Mouse (Mus musculus): ENCODE measurements at regions not wholly inside any gene's neighbourhood (a gene's known extent, or its start where the extent isn't known, plus 50 kb on each side); places are given as distances from the start of the nearest gene placed in this dataset.

- Histone ChIP-seq H3ac (ENCODE audit: control insufficient read depth, insufficient read length) (peak overlapping the region; percentile 90), H3K79me2 (ENCODE audit: control insufficient read depth, insufficient read depth) (peaks cover 50% of the 10 kb centered on the region), H3K36me3 (ENCODE audit: control insufficient read depth, insufficient read depth) (no peaks in the 10 kb centered on the region), H3K27me3 (ENCODE audit: control insufficient read depth, insufficient read depth, insufficient read length) (no peaks in the 10 kb centered on the region), H3K4me2 (ENCODE audit: low read depth) (peak overlapping the region; percentile 89), H3K4me3 (peak overlapping the region; percentile 58)
- TF ChIP-seq MYOD1 (IDR thresholded peaks at IDR 0.05; ENCODE audit: control insufficient read depth in 1 of 3, insufficient read length in 2 of 3, low read depth in 2 of 3) (peak in 2 of 3 experiments; percentile 1 to 33), POLR2AphosphoS2 (IDR thresholded peaks at IDR 0.05; ENCODE audit: insufficient read length, low read depth) (no peak), TCF3 (IDR thresholded peaks at IDR 0.05; ENCODE audit: insufficient read length, low read depth) (no peak), MYOG (IDR thresholded peaks at IDR 0.05; ENCODE audit: control insufficient read depth in 1 of 3, insufficient read depth in 1 of 3, insufficient read length in 2 of 3, low read depth in 2 of 3) (peak in 1 of 3 experiments; percentile 2), REST (IDR thresholded peaks at IDR 0.05; ENCODE audit: insufficient read depth, insufficient read length) (no peak), USF1 (IDR thresholded peaks at IDR 0.05; ENCODE audit: low read depth) (no peak), E2F4 (IDR thresholded peaks at IDR 0.05; ENCODE audit: insufficient read depth) (no peak)
These were observed 1861.7 kb upstream of the Lrrc6 start for GRCm38 (mm10) chr15:68362081-68363057.

GRCm38 (mm10) chr15:68360956-68361908 is 1860.5 kb upstream of the Lrrc6 start:
- H3K27me3 ChIP-seq (ENCODE audit: control insufficient read depth, insufficient read depth, insufficient read length): no peaks in the 10 kb centered on the region
- H3K79me2 ChIP-seq (ENCODE audit: control insufficient read depth, insufficient read depth): peaks cover 61% of the 10 kb centered on the region
- no peaks in the 10 kb centered on the region for H3K36me3 ChIP-seq (ENCODE audit: control insufficient read depth, insufficient read depth)
- H3ac ChIP-seq (ENCODE audit: control insufficient read depth, insufficient read length): peak overlapping the region; percentile 90
- H3K4me2 ChIP-seq (ENCODE audit: low read depth): peak overlapping the region; percentile 89
- no peak for TF ChIP-seq MYOG (IDR thresholded peaks at IDR 0.05; ENCODE audit: control insufficient read depth in 1 of 3, insufficient read depth in 1 of 3, insufficient read length in 2 of 3, low read depth in 2 of 3)
- peak overlapping the region; percentile 58 for H3K4me3 ChIP-seq

GRCm38 (mm10) chr15:68359496-68359895 is 1858.8 kb upstream of the Lrrc6 start:
- TF ChIP-seq TCF3 (IDR thresholded peaks at IDR 0.05; ENCODE audit: insufficient read length, low read depth) (no peak), E2F4 (IDR thresholded peaks at IDR 0.05; ENCODE audit: insufficient read depth) (no peak), MYOG (IDR thresholded peaks at IDR 0.05; ENCODE audit: control insufficient read depth in 1 of 3, insufficient read depth in 1 of 3, insufficient read length in 2 of 3, low read depth in 2 of 3) (no peak), MAX (IDR thresholded peaks at IDR 0.05; ENCODE audit: low read depth) (no peak), MYOD1 (IDR thresholded peaks at IDR 0.05; ENCODE audit: control insufficient read depth in 1 of 3, insufficient read length in 2 of 3, low read depth in 2 of 3) (no peak), SRF (IDR thresholded peaks at IDR 0.05; ENCODE audit: control insufficient read depth, insufficient read length, low read depth) (no peak), USF1 (IDR thresholded peaks at IDR 0.05; ENCODE audit: low read depth) (no peak), POLR2A (IDR thresholded peaks at IDR 0.05; ENCODE audit: insufficient read length, low read depth) (no peak), TCF12 (IDR thresholded peaks at IDR 0.05; ENCODE audit: insufficient read depth, poor library complexity, severe bottlenecking) (no peak), CEBPB (IDR thresholded peaks at IDR 0.05; ENCODE audit: insufficient read depth, poor library complexity, severe bottlenecking) (no peak), REST (IDR thresholded peaks at IDR 0.05; ENCODE audit: insufficient read depth, insufficient read length) (no peak), POLR2AphosphoS2 (IDR thresholded peaks at IDR 0.05; ENCODE audit: insufficient read length, low read depth) (no peak)
- H3K36me3 ChIP-seq (ENCODE audit: control insufficient read depth, insufficient read depth): peaks cover 5% of the 10 kb centered on the region
- H3K4me3 ChIP-seq: no peak overlapping the region
- H3K27me3 ChIP-seq (ENCODE audit: control insufficient read depth, insufficient read depth, insufficient read length): no peaks in the 10 kb centered on the region
- no peak overlapping the region for H3ac ChIP-seq (ENCODE audit: control insufficient read depth, insufficient read length)
- H3K79me2 ChIP-seq (ENCODE audit: control insufficient read depth, insufficient read depth): peaks cover 78% of the 10 kb centered on the region
- H3K4me2 ChIP-seq (ENCODE audit: low read depth): no peak overlapping the region

- H3ac ChIP-seq (ENCODE audit: control insufficient read depth, insufficient read length): no peak overlapping the region
- H3K36me3 ChIP-seq (ENCODE audit: control insufficient read depth, insufficient read depth): peaks cover 5% of the 10 kb centered on the region
- H3K27me3 ChIP-seq (ENCODE audit: control insufficient read depth, insufficient read depth, insufficient read length): no peaks in the 10 kb centered on the region
These were observed 1855.2 kb upstream of the Lrrc6 start for GRCm38 (mm10) chr15:68355957-68356356.

More at GRCm38 (mm10) chr15:68355957-68356356, 1855.2 kb upstream of the Lrrc6 start:
- peaks cover 99% of the 10 kb centered on the region for H3K79me2 ChIP-seq (ENCODE audit: control insufficient read depth, insufficient read depth)
- no peak for TF ChIP-seq CEBPB (IDR thresholded peaks at IDR 0.05; ENCODE audit: insufficient read depth, poor library complexity, severe bottlenecking)
- no peak for TF ChIP-seq E2F4 (IDR thresholded peaks at IDR 0.05; ENCODE audit: insufficient read depth)
- no peak for TF ChIP-seq TCF12 (IDR thresholded peaks at IDR 0.05; ENCODE audit: insufficient read depth, poor library complexity, severe bottlenecking)
- TF ChIP-seq MYOD1 (IDR thresholded peaks at IDR 0.05; ENCODE audit: control insufficient read depth in 1 of 3, insufficient read length in 2 of 3, low read depth in 2 of 3): no peak
- TF ChIP-seq MAX (IDR thresholded peaks at IDR 0.05; ENCODE audit: low read depth): no peak
- H3K4me2 ChIP-seq (ENCODE audit: low read depth): no peak overlapping the region
- H3K4me3 ChIP-seq: no peak overlapping the region
